Mouse (Mus musculus) embryonic facial prominence, embryonic 14.5 days (tissue): ENCODE data around the gene Fndc8. TPM values are rescaled to one million over a fixed set of nuclear protein-coding genes. Genes with fewer than 3 reads are reported as not detected.
A peak's percentile ranks its signal among the peaks of the same experiment; 100 is the strongest.

ENCODE experiments used
- ATAC-seq: fragments of 200-750 bp; cut with Nextera tagmentation; 2 replicates; pipeline ENCODE4 v1.8.0; 2017; ENCODE audit warnings: low read depth, moderate number of reproducible peaks, moderate TSS enrichment
- DNase-seq: peaks from one replicate; pipeline ENCODE4 v3.0.0-alpha.2; 2015; ENCODE audit warnings: low spot score
- H3K27ac ChIP-seq: fragments of 300-500 bp; sonication (generic); replicated peaks from 2 replicates; pipeline ENCODE4 v1.5.1; 2014; ENCODE audit warnings: low read depth, mild to moderate bottlenecking, low read length, moderate library complexity
- H3K27me3 ChIP-seq: fragments of 300-500 bp; sonication (generic); replicated peaks from 2 replicates; pipeline ENCODE4 v1.6.1; 2014; ENCODE audit warnings: low read length; ENCODE audit not compliant: control insufficient read depth, insufficient read depth
- H3K36me3 ChIP-seq: fragments of 300-500 bp; sonication (generic); 2 replicates; pipeline ENCODE4 v1.6.1; 2014; ENCODE audit warnings: low read length, mixed read lengths; ENCODE audit not compliant: control insufficient read depth, insufficient read depth
- H3K4me1 ChIP-seq: fragments of 300-500 bp; sonication (generic); 2 replicates; pipeline ENCODE4 v1.6.1; 2014; ENCODE audit warnings: antibody characterized with exemption, low read length; ENCODE audit not compliant: control insufficient read depth, insufficient read depth
- H3K4me2 ChIP-seq: fragments of 300-500 bp; sonication (generic); 2 replicates; pipeline ENCODE4 v1.6.1; 2014; ENCODE audit warnings: low read depth, mild to moderate bottlenecking, low read length, moderate library complexity, mixed read lengths
- H3K4me3 ChIP-seq: fragments of 300-500 bp; sonication (generic); 2 replicates; pipeline ENCODE4 v1.5.1; 2014; ENCODE audit warnings: low read depth, mild to moderate bottlenecking, low read length
- H3K9ac ChIP-seq: fragments of 300-500 bp; sonication (generic); 2 replicates; pipeline ENCODE4 v1.6.1; 2014; ENCODE audit warnings: low read depth, mild to moderate bottlenecking, low read length, moderate library complexity, mixed read lengths
- H3K9me3 ChIP-seq: fragments of 300-500 bp; sonication (generic); 2 replicates; pipeline ENCODE4 v1.6.1; 2016; ENCODE audit warnings: low read length; ENCODE audit not compliant: control insufficient read depth
- WGBS: fragments of 180-500 bp; shearing (Covaris S2); extraction: QIAGEN DNeasy Blood & Tissue Kit; methylation state at CpG from one replicate; pipeline ENCODE4 v1.1.7; 2014; 5-methylcytosine and 5-hydroxymethylcytosine counted together
- polyA plus RNA-seq: library from polyadenylated mRNA; unstranded; fragments of >200 nt; fragmentation: Nextera tagmentation; extraction: Ambion mirVana; gene quantifications from 2 replicates; pipeline ENCODE4 v1.2.1, GENCODE M21; 2014

The Fndc8 gene
- 0.30 and 0.47 TPM in 2 replicates for polyA plus RNA-seq

- H3K36me3 ChIP-seq = no peaks in the 10 kb centered on the region
- H3K27ac ChIP-seq = no peak within 1 kb of the TSS
- H3K9ac ChIP-seq = no peak within 1 kb of the TSS; the same call in 1 of the 2 replicates
- no peaks in the 10 kb centered on the region for H3K9me3 ChIP-seq
- no peak for ATAC-seq
- 60% methylated on average over 7 of the region's 7 CpGs for WGBS
- H3K27me3 ChIP-seq = no peaks in the 10 kb centered on the region
- no peak within 1 kb of the TSS for H3K4me2 ChIP-seq
- DNase-seq = no peak
- H3K4me1 ChIP-seq = 0 out of 2 replicates have a peak, but pooled peaks cover 16% of the 10 kb centered on the region
- H3K4me3 ChIP-seq = no peak within 1 kb of the TSS
Measured at GRCm38 (mm10) chr11:82891936-82892335, at the start of gene Fndc8. TSS of gene Fndc8 (plus strand) at chr11:82892124.

- WGBS = 63% methylated on average over 11 of the region's 11 CpGs
- Histone ChIP-seq H3K4me3 (no peak overlapping the region), H3K27me3 (no peaks in the 10 kb centered on the region), H3K36me3 (no peaks in the 10 kb centered on the region), H3K9ac (no peak overlapping the region), H3K4me1 (peaks cover 5% of the 10 kb centered on the region; the same call in 1 of the 2 replicates), H3K27ac (no peak overlapping the region), H3K9me3 (no peaks in the 10 kb centered on the region), H3K4me2 (0 out of 2 replicates have a peak overlapping the region, but pooled peaks have one; percentile 25)
- DNase-seq (no peak), ATAC-seq (no peak)
Measured at GRCm38 (mm10) chr11:82844771-82845414, 47.0 kb upstream of the Fndc8 start.

- Histone ChIP-seq H3K27ac (no peak overlapping the region), H3K27me3 (no peaks in the 10 kb centered on the region), H3K9me3 (no peaks in the 10 kb centered on the region), H3K9ac (no peak overlapping the region), H3K4me1 (peaks cover 5% of the 10 kb centered on the region), H3K4me3 (0 out of 2 replicates have a peak overlapping the region, but pooled peaks have one; percentile 4), H3K4me2 (peak overlapping the region; percentile 25), H3K36me3 (no peaks in the 10 kb centered on the region)
- 21% methylated on average over 16 of the region's 16 CpGs for WGBS
- peak; percentile 85 for ATAC-seq
- peak; percentile 77 for DNase-seq
Measured at GRCm38 (mm10) chr11:82845415-82846078, 46.4 kb upstream of the Fndc8 start.

- no peak overlapping the region for H3K27ac ChIP-seq
Measured at GRCm38 (mm10) chr11:82846079-82846436, 45.9 kb upstream of the Fndc8 start.

GRCm38 (mm10) chr11:82846938-82847337, 45.0 kb upstream of the Fndc8 start:
- Histone ChIP-seq H3K4me2 (no peak overlapping the region), H3K9ac (no peak overlapping the region), H3K4me1 (peaks cover 5% of the 10 kb centered on the region), H3K27me3 (no peaks in the 10 kb centered on the region), H3K4me3 (no peak overlapping the region), H3K9me3 (no peaks in the 10 kb centered on the region), H3K36me3 (no peaks in the 10 kb centered on the region), H3K27ac (no peak overlapping the region)
- 82% methylated on average over 3 of the region's 3 CpGs for WGBS
- ATAC-seq (no peak), DNase-seq (no peak)

More at GRCm38 (mm10) chr11:82846079-82846436, 45.9 kb upstream of the Fndc8 start:
- WGBS = 5% methylated on average over 4 of the region's 4 CpGs
- Histone ChIP-seq H3K27me3 (no peaks in the 10 kb centered on the region), H3K4me3 (0 out of 2 replicates have a peak overlapping the region, but pooled peaks have one; percentile 4), H3K4me1 (peaks cover 5% of the 10 kb centered on the region), H3K9ac (no peak overlapping the region), H3K9me3 (no peaks in the 10 kb centered on the region), H3K36me3 (no peaks in the 10 kb centered on the region), H3K4me2 (peak overlapping the region; percentile 25)
- DNase-seq (no peak), ATAC-seq (peak; percentile 51)

- no peaks in the 10 kb centered on the region for H3K9me3 ChIP-seq
- no peak overlapping the region; the same call in 1 of the 2 replicates for H3K4me2 ChIP-seq
- ATAC-seq = no peak
- H3K9ac ChIP-seq = no peak overlapping the region
- WGBS = 42% methylated on average over 6 of the region's 6 CpGs
- H3K27ac ChIP-seq = no peak overlapping the region
- no peak for DNase-seq
- no peak overlapping the region for H3K4me3 ChIP-seq
- H3K36me3 ChIP-seq = no peaks in the 10 kb centered on the region
- no peaks in the 10 kb centered on the region for H3K27me3 ChIP-seq
- peaks cover 5% of the 10 kb centered on the region for H3K4me1 ChIP-seq
Measured at GRCm38 (mm10) chr11:82847571-82848000, 44.3 kb upstream of the Fndc8 start.

GRCm38 (mm10) chr11:82850259-82850658, 41.7 kb upstream of the Fndc8 start:
- Histone ChIP-seq H3K27me3 (no peaks in the 10 kb centered on the region), H3K9me3 (no peaks in the 10 kb centered on the region), H3K27ac (no peak overlapping the region), H3K4me1 (peaks cover 5% of the 10 kb centered on the region), H3K4me3 (no peak overlapping the region), H3K4me2 (no peak overlapping the region), H3K36me3 (no peaks in the 10 kb centered on the region), H3K9ac (no peak overlapping the region)
- 52% methylated on average over 5 of the region's 5 CpGs for WGBS
- ATAC-seq (no peak), DNase-seq (no peak)

GRCm38 (mm10) chr11:82852115-82852514, 39.8 kb upstream of the Fndc8 start:
- H3K9ac ChIP-seq = no peak overlapping the region
- no peaks in the 10 kb centered on the region for H3K36me3 ChIP-seq
- H3K4me2 ChIP-seq = no peak overlapping the region
- ATAC-seq = no peak
- H3K4me1 ChIP-seq = no peaks in the 10 kb centered on the region; the same call in 1 of the 2 replicates
- no peak overlapping the region for H3K4me3 ChIP-seq
- H3K9me3 ChIP-seq = no peaks in the 10 kb centered on the region
- DNase-seq = no peak
- no peak overlapping the region for H3K27ac ChIP-seq
- 86% methylated on average over 11 of the region's 11 CpGs for WGBS
- H3K27me3 ChIP-seq = no peaks in the 10 kb centered on the region
